Mouse (Mus musculus): ENCODE results near the gene Hs3st2.

DNA sequence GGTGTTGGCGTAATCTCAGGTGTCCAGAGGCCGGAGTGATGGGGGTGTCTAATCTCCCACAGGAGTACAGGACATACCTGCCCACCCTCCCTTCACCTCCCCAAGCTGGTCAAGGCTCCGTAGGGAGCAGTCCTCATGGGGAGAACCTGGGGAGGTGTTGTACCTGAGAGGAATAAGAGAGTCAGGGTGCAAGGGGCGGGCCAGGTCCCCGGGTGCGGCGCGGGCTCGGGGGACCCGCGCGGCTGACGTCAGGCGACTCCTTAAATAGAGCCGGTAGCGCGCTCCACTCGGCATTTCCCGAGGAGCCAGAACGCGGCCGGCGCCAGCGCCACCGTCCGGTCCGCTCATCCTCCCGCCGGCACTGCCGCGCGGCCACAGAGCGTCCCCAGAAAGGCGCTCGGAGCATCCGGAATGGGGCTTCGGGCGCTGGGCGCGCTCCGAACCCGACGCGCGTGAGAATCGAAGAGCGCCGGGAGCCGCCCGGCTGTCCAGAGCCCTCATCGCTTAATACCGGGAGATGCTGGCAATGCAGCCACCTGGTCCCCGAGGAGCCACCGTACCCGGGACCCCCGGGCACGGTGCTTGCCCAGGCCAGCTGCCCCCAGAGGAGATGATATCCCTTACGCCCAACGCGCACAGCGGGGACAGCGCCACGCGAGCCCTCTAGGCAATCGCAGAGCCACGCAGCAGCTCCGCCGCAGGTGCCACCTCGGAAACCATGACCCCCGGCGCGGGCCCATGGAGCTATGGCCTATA is 503 bp downstream of the Hs3st2 start:
- TF ChIP-seq EP300 (optimal IDR thresholded peaks at IDR 0.05) (no peak), CTCF (IDR thresholded peaks at IDR 0.05; ENCODE audit: low read depth) (no peak)

All from stomach, postnatal 0 days (tissue).